Mouse (Mus musculus) duodenum, adult 2 months (tissue): Measurements from ENCODE around the gene Mmp20. TPM values are rescaled to one million over a fixed set of nuclear protein-coding genes. Genes with fewer than 3 reads are reported as not detected.

Experiments
- polyA plus RNA-seq: library from polyadenylated mRNA; depleted of rRNA; stranded (reverse); fragments of >200 nt; gene quantifications from 2 replicates; pipeline ENCODE4 v1.2.3, GENCODE M21; 2012; ENCODE audit warnings: low replicate concordance; rRNA removed

Gene Mmp20
- not detected in 2 replicates for polyA plus RNA-seq

GRCm38 (mm10) chr9:7627931-7628330, at the start of gene Mmp20:
Gene Mmp20 (plus strand): TSS chr9:7628231.

GRCm38 (mm10) chr9:7691790-7692189, 63.8 kb downstream of the Mmp20 start, which contains the start of gene Mmp7:
Gene Mmp7 (plus strand): TSS chr9:7692090.

Other genes with a start within 250 kb of the Mmp20 start
- not detected in 2 replicates for gene Mmp1b, start 240.2 kb upstream of the Mmp20 start, polyA plus RNA-seq
- gene Mmp3, start 182.4 kb upstream of the Mmp20 start, polyA plus RNA-seq = 0.30 and 0.40 TPM in 2 replicates
- 5.6 and 5.8 TPM in 2 replicates for gene Mmp10, start 125.9 kb upstream of the Mmp20 start, polyA plus RNA-seq
- gene Mmp8, start 69.8 kb upstream of the Mmp20 start, polyA plus RNA-seq = not detected in 2 replicates
- not detected in 2 replicates for gene Mmp27, start 56.8 kb upstream of the Mmp20 start, polyA plus RNA-seq
- gene Mmp7, start 63.9 kb downstream of the Mmp20 start, polyA plus RNA-seq = 18.2 and 49.1 TPM in 2 replicates
- 16.1 and 19.6 TPM in 2 replicates for gene Tmem123, start 135.8 kb downstream of the Mmp20 start, polyA plus RNA-seq
- 2.9 and 4.9 TPM in 2 replicates for gene Birc2, start 208.8 kb downstream of the Mmp20 start, polyA plus RNA-seq
- gene Birc3, start 245.0 kb downstream of the Mmp20 start, polyA plus RNA-seq = 4.7 and 8.0 TPM in 2 replicates